Mouse (Mus musculus) large intestine, adult 2 months (tissue): ENCODE measurements at regions not wholly inside any gene's neighbourhood (a gene's known extent, or its start where the extent isn't known, plus 50 kb on each side); places are given as distances from the start of the nearest gene placed in this dataset.
A peak's percentile ranks its signal among the peaks of the same experiment; 100 is the strongest.

Experiments
- DNase-seq: peaks from one replicate; pipeline ENCODE4 v3.0.0-alpha.2; 2012; ENCODE audit warnings: low read depth, low spot score
- WGBS: fragments of 180-500 bp; shearing (Covaris S2); methylation state at CpG from one replicate; pipeline ENCODE4 v1.1.7; 2018; 5-methylcytosine and 5-hydroxymethylcytosine counted together

DNA sequence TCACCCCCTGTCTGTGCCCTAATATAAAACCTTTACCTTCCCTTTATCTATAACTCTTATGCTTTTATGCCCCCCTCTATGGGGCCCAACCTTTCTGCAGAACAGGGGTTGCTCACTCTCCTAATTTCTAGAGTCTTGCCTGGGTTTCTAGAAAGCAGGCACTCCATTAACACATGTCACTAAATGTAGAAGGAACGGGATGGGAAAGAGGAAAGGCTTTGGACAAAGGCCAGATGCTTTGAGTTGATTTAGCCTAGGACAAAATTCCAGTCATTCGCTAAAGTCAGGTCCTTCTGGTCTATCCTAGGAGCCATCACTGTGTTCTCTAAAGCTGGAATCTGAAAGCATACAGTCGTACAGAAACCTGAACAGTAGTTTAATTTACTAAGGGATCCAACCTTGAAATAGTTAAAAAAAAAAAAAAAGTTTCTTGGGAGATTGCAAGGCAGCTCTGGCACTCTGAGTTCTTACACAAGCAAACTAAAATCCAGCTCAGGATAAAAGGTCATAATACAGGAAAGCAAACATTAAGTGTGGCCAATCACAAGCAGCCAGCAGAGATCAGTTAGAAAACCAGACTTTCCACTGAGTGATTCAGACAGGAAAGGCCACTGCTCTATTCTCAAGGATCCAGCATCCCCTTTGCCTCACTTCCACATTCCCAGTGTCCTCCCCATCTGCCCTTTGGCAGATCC, 109.5 kb downstream of the Ccdc71l start:
- WGBS: 10% methylated on average over 3 of the region's 3 CpGs
- DNase-seq: peak; percentile 54

DNA sequence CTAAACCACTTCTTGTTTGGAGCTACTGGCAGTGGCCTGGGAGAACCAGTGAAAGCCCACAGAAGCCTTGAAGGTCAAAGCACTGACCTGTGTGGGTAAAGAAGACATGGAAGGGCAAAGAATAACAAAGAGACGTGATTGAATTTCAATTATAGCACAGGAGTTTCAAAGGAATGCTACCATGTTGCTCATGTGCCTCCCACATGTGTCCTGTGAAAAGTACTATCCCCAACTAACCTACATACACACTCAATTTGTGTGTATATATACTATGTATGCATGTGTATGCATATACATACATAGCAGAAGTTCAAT, 110.0 kb downstream of the Ccdc71l start:
- 38% methylated on average over 1 of the region's 1 CpGs for WGBS
- no peak for DNase-seq

DNA sequence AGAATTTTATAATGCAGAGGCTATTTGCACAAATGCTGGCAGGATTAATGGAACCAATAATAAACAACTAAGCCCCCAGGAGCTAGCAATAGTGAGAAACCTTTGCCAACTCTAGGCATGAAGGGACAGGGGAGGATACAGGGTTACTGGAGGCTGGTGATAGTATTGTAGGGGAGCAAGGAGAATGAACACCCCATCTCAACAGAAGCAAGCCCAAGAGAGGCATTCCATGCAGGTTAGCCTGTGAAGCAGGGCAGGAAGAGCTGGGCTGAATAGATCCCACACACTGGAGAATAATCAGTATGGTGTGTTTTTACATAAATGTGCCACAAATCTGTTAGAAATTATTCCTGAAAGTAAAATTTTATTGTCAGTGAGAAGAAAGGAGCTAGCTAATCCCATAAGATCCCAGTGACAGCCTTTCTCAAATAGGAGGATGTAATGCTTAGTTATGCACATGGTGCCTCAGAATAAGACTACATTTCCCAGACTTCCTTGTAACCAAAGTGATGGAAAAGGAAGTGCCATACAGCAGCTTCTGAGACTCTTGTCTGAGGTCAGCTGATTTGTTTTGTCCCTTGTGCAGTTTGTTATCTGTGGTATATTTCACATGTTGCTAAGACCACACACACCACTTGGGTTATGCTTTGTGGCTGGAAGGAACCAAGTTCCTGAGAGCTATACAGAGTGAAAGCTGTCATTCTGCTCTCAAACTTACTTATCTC, 111.1 kb downstream of the Ccdc71l start:
- no peak for DNase-seq

DNA sequence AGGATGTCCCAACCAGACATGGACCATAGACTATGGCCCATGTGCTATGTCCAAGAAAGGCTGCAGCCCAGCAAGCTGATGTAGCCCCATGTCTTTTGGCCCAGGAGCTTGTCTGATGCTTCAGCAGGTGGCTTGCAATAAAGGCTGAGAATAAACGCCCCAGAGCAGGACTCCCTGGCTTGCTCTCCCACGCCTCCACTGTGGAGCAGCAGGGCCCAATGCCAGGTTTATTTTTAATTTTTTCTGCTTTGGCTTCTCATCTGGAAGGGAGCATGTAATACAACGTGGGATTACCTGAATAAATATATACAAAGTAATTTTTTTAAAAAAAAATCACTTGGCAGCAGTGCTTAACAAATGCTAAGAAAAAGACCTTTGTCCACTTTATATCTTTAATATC, 125.7 kb downstream of the Ccdc71l start:
- 29% methylated on average over 3 of the region's 3 CpGs for WGBS
- no peak for DNase-seq

DNA sequence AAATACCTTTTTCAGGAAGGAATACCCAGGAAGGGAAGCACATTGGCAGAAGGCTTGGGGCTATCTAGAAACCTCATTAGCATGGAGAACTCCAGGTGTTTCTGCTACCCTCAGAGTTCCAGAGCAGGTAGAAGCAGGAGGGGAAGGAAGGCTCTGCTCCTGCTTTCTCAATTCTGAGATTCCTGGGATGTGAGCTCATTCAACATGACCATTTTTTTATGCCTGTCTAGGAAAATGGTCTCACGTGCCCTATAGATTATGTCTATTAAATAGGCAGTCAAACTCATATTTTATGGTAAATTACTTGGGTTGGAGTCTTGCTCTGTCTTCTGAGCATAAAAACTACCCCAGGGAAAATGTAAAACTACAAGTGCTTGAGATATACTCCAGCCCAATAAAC, 130.2 kb downstream of the Ccdc71l start:
- DNase-seq: no peak
- 76% methylated on average over 1 of the region's 1 CpGs for WGBS

DNA sequence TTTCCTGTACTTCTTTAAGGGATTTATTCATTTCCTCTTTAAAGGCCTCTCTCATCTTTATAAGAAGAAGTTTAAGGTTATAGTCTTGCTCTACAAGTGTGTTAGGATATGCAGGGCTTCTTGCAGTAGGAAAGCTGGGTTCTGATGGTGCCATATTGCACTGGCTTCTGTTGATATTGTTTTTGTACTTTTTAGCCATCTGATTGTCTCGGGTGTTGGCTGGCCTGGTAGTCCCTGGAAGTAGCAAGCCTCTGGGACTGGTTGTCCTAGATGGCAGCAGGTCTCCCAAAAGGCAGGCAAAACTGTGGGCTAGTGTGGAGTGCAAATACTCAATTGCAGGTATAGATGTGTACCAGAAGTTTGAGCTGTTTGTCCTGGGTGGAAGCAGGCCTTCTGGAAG, 147.1 kb downstream of the Ccdc71l start:
- 71% methylated on average over 1 of the region's 1 CpGs for WGBS
- DNase-seq: no peak

DNA sequence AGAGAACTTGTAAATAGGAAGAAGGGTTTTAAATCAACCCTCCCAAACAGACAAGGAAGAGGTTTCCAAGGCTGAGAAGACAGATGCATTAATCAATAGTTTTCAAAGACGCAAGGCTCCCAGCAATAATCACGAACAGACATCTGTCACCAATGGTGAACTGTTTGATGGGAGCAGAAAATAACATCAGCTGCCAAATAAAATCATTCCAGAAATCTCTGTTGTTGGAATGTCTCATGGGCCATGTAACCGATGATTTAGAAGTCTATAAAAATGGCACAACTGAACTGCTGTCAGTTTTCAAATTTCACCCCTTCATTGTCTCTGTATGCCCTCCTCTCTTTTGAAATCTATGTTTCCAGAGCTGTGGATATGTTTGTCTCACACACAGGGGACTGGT, 152.7 kb downstream of the Ccdc71l start:
- DNase-seq: no peak
- WGBS: 96% methylated on average over 3 of the region's 3 CpGs

DNA sequence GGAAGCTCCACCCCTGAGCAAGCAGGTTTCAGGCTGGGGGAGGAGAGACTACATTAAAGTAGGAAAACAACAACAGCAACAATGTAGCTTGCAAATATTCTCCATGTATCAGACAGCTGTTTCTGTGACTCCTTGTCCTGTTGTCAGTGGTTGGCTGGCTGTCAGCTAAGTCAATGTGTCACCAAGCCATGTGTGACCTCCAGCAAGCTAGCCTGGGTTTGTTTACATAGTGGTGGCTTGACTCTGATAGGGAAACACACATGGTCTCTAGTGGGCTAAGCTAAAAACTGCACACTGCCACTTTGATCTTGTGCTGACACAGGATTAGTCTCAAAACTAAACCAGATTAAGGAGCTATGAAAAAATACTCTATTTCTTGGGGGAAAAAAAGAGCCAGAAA, 155.1 kb downstream of the Ccdc71l start:
- DNase-seq: peak; percentile 16

DNA sequence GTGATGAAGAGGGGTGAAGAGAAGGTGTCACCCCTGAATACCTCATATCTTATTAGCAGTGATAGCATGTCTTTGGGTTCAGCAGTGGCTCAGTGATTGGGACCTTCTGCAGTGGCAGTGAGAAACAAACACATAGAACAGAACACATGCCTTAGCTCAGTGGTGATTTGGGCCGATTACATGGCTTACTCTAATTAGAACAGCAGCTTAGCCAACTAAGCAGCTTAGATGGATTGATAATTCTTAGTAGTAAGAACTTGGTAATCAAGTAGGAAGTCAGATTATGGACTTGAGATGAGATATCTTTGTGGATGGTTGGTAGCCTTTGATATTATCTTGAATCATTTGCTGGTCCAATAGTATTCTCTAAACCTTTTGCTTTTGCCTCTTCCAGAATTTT, 167.0 kb downstream of the Ccdc71l start:
- no peak for DNase-seq
- WGBS: 92% methylated on average over 1 of the region's 1 CpGs

DNA sequence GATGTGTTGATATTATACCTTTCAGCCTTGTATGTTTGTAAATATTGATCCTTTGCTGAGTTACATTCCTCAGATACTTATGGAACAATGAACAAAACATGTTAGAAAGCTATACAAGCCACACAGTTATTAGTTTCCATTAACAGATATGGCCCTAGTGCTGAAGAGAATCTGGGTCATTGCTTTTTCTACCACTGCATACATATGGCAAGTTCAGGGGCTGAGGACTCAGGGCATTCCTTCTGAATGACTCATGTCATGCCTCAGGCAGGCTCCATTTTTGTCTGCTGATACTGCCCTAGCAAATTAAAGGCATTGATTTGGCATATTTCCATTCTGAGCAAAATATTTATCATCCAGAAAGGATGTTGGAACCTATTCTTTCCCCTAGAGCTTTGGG, 167.9 kb downstream of the Ccdc71l start:
- DNase-seq: no peak

DNA sequence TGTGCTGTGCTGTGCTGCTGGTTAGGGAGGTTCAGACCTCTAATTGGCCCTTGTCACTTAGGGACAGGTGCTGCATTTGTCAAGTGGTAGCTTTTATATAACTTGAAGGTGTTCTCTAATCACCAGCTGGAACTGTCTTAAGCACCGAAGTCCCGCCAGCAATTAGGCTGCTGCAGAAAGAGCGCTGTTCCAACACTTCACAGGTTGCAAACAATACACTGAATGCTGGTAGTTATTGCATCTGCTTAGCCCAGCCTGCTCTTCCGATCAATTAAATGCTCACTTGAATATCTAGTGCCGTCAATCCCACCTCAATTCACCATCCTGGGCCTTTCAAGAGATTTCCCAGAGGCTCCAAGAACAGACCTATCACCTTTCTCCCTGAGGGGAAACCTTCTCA, 175.3 kb downstream of the Ccdc71l start:
- 86% methylated on average over 5 of the region's 5 CpGs for WGBS

DNA sequence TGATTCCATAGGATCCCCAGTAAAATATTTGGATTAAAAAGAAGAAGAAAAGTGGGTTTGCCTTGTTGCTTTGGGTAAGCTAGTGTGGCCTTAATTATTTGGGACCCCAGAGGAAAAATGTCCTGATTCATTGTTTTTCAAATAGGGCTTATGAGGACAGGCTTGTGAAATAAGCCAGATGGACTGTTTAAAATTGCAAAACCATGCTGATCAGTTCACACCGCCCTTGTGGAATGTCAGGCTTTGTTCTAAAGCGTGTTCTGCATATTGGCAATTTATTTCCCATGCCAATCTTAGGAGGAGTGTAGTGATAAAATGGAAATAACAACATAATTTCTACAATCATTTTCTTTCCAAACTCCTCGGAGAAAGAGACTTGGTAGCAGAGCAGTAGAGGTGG, 189.3 kb downstream of the Ccdc71l start:
- no peak for DNase-seq

More for the DNA sequence above, 175.3 kb downstream of the Ccdc71l start:
- DNase-seq: no peak

DNA sequence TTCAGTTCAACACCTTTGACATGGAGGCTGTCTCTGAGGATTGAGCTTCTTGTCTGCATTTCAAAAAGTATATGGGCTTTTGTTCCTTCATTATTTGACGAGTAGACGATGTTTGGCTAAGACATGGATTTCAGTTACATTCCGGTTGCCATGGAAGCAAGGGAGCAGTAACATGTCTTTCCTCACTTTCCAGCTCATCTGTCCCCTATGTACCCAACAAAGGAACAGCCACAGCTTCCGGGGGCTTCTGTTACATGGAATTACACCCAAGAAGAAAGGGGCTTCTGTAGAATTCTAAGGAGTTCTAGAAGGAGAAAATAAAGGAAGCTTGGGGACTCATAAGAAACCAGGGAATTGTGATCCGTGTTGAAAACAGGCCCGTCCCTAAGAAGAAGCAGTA, 202.8 kb downstream of the Ccdc71l start:
- 91% methylated on average over 6 of the region's 6 CpGs for WGBS
- no peak for DNase-seq

More for the DNA sequence above, 189.3 kb downstream of the Ccdc71l start:
- 77% methylated on average over 3 of the region's 3 CpGs for WGBS

DNA sequence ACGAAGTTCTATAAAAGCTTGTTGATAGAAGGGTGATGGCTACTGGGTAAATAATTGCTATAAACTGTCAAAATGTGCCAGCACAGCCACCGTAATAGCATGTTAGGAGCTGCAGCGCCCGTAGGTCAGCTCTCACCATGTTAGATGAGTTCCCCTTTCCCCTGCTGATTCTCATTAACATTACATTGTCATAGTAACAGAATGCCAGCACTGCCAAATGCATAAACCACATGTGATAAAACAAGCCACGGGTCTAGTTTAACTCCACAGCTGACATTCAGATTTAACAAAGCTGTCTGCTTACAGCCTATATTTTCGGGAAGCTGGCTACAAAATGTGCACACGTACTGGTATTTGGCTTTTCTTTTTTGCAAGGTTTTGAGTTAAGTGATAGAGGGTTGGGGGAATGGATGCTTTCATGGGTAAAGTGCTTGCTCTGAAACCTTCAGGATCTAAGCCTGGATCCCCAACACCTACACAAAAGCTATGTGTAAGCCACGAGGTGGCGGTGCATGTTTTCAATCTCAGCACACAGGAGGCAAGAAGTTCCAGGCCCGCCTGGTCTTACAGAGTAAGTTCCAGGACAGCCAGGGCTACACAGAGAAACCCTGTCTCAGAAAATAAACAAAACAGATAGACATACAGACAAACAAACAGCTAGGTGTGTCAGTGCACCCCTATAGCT, 217.1 kb upstream of the Nampt start:
- WGBS: 66% methylated on average over 10 of the region's 10 CpGs
- DNase-seq: no peak

DNA sequence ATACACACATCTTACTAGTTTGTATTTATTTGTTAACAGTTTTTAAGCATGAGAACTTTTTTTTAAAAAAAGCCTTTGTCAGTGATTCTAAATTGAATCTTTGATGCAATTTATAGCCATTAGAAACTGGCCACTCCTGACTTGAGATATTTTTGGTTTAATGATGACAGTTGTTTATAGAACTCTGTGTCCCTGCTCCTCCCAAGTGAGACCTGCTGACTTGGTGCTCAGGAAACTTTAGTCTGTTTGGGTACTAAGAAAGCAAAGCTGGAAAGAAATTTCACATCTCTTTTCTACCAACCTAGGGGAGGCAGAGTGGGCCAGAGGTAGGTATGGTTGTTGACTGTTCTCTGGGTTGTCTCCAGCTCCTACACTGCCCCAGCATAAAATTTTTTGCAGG, 214.0 kb upstream of the Nampt start:
- DNase-seq: no peak

DNA sequence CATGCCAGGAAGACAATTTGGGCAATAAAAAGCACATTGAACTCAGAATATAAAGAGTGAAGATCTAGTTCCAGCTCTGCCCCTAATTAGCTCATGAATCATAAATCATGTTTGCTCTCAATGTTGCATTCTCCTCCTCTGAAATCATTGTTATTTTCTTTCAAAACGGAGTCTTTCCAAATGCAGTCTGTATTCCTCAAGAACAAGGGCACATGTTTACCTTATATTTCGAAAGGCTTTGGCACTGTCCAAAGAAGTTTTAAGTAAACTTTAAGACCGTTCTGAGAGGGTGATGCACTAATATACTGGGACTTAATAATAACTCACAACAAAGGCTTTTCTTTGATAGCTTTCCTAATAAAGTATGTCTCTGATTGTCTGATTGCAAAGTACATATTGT, 204.3 kb upstream of the Nampt start:
- no peak for DNase-seq
- WGBS: 32% methylated on average over 3 of the region's 3 CpGs

DNA sequence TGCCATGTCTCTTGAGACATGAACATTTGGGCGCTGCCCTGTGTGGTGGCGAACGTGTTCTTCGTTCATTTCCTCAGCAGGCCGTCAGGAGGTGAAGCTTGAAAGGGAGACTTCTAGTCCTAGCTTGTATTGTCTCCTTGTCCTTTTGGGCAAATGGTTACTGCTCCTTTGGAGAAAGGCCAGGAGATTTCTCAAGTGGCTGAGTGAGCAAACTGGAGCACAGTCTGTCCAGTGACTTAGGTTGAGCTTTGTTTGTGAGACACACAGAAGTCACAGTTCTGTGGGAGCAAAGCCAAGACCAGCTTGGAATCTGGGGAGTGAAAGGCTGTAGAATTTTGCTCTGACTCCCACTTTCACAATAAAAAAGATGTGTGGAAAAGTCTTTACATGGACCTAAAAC, 203.3 kb upstream of the Nampt start:
- WGBS: 94% methylated on average over 5 of the region's 5 CpGs
- no peak for DNase-seq

DNA sequence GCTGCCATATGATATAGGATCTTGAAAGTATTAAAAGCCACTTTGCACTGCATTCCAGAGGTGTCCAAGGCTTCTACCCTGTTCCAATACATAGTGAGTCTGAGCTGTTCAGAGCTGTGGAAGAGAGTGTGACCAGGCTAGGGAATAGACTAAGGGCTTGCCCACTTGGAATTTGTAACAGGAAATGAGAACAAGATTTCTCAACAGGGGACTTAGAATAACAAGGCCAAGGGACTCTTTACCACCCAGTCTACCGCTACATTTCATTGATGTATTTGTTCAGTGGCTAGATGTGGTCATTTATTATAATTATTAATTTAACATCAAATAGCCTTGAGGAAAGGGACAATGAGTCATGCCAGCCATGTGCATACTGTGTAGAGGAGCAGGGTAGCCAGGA, 202.3 kb upstream of the Nampt start:
- 76% methylated on average over 1 of the region's 1 CpGs for WGBS

DNA sequence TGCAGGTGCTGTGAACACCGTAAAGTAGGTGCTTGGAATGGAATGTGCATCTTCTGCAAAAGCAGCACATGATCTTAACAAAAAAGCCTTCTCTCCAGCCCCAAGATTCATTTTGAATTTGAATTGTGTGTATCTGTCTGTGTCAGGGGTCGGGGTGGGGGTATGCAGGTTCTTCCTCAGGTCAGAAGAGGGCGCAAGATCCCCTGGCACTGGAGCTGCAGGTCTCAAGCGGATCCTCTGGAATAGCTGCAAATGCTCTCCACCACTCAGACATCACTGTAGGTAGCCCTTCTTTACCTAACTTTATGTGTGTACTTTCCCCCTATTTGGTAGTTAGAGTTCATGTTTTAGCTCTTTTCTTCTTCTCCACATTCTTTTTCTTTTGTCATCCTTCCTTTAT, 199.5 kb upstream of the Nampt start:
- DNase-seq: no peak
- 78% methylated on average over 4 of the region's 4 CpGs for WGBS

More for the DNA sequence above, 202.3 kb upstream of the Nampt start:
- DNase-seq: no peak

DNA sequence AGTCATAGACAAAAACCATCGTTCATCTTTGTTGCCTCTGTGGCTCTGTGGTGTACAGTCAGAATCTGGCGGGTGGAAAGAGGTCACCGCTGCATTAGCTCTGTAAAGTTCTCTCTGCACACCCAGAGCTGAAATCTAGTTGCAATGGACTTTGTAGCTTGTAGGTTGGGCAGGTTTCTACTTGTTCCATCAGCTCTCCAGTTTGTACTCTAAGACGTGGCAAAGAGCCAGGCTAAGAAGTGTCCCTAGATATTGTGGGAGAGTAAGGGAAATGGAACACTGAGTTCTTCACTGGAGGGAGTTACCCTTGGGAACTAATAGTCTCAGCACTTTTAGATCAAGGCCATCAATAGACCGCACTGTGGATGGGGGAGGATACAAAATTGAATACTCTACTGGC, 197.6 kb upstream of the Nampt start:
- 78% methylated on average over 5 of the region's 5 CpGs for WGBS
- DNase-seq: peak; percentile 6

DNA sequence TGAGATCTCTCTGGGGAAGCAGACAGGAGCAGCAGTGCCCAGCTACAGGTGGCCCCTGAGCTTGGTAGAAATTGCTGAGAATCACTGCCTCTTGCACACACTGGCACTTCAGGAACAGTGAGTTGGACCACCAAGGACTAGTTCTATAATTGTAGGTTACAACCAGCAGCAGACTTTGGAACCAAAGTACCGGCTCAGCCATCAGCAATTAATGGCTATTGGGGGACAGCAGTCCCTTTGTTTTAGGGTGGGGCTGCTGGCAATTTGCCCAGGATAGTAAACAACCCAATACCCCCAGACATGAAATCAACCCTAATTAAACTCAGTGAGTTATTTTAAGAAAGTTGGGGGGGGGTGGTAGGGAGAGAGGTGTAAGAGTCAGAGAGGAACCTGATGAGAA, 190.8 kb upstream of the Nampt start:
- no peak for DNase-seq
- WGBS: 75% methylated on average over 1 of the region's 1 CpGs
